Mouse (Mus musculus): Measurements from ENCODE around the gene Slc22a8.

GRCm38 (mm10) chr19:8611358-8612123, 20.5 kb downstream of the Slc22a8 start:
- no peak for TF ChIP-seq CTCF (IDR thresholded peaks at IDR 0.05; ENCODE audit: borderline replicate concordance, insufficient read depth, low read length)
- TF ChIP-seq POLR2A (IDR thresholded peaks at IDR 0.05; ENCODE audit: low read depth, low read length), result no peak

Data from embryonic fibroblast, embryonic 13.5 days (primary cell).